Mouse (Mus musculus) embryo, embryonic 10.5 days (tissue): Measurements from ENCODE around the gene Cd3e.
"Not testable (repeated sequence)": the region's sequence is repeated elsewhere in the genome, so short reads cannot be mapped to it uniquely, and the experiment has no call there.

Source experiments
- DNase-seq: peaks from one replicate; pipeline ENCODE4 v3.0.0-alpha.2; 2015; ENCODE audit warnings: low spot score

The Cd3e gene

DNA sequence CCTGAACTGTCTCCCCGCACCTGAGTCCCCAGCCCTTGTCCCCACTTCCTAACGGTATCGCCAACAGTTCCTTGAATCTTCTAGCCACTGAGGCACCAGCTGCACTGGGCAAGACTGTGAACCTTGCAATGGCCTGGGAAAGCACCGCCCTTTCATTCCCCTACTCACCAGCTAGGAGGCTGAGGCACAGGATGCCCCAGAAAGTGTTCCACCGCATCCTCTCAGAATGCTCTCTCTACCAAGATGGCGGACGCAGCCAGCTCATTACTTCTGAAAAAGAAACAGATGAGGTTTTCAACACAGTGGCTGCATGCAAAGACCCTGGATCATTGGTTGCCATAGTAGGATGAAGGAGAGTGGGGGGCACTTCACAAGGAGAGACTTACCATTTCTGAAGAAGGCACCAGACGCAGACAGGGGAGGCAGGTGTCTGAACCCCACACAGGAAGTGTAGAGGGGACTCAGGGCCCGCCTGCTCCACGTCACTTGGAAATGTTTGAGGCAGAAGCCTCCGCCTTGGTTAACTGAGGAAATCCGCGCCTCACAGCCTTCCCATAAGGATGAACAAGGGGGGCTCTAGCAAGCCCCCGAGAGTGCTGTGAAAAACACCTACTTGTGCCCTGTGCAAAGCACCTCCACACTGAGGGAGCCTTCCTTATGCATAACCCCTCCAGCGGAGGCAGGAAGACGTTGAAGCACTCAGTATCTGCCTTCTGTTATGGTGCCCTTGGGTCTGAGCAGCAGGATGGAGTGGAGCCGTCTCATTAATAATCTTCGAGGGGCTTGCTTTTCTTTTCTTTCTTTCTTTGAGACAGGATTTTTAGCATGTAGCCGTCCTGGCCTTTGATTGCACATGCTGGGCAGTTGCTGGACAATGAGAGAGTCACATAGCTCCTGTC lies at the start of gene Cd3e:
Cd3e (minus strand) TSS at position 448 of the 899 bp plus-strand sequence.
- DNase-seq: no peak

DNA sequence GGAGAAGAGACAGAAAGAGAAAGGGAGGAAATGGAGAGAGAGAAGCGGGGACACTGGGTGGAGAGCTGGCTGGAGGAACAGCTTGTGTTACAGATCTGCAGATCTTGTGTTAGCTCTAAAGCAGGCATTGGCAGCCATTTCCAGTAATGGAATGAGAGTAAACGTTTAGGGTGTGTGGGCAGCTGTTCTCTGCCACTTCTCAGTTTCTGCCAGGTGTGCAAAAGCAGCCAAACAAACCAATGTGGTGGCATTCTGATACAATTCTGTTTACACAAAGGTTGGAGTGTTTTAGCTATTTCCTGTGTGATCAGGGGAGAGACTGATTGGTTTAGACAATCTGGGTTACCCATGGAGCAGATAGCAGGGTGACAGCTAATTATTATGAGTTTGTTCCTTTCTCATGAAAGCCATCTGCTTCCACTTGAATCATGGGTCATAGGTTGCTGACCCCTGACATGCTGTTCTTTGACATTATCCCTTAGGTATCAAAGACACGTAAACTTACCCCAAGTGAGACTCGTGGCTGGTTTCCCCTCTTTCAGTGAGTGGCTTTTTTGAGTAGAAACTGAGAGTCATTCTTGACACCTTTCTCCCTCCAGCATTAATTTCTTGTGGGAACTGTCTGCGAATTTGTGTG lies 49.0 kb upstream of the Cd3e start:
- DNase-seq: peak; percentile 63

DNA sequence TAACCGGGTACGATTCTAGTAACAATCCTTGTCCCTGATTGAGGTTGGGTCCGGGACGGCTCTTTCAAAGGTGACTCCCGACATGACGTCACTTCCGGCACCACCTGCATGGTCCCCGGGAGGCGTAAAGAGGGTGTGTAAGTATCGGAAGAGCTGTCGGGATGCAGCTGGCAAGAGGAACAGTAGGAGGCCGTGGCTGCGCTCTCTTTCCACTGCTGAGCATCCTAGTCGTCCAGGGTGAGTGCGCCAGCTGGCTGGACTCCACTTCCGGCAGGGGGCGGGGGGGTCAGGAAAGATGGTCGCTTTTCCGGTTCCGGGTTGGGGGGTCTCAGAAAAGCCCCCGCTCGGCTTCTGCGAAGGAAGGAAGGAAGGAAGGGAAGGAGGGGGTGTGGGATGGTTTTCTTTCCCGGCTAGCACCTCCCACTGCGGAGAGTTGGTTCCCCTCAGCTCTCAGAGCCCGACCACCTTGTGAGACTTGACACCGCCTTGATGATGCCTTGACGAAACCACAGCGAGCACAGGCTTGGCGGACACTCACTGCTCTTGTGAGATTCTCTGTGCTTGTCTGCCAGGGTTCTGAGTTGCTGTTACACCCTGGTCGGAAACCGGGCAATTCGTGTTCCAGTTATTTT lies 45.8 kb upstream of the Cd3e start, which contains the start of gene Mpzl3:
Mpzl3 (plus strand) TSS at position 105 of the 632 bp plus-strand sequence.
- DNase-seq: peak; percentile 96

DNA sequence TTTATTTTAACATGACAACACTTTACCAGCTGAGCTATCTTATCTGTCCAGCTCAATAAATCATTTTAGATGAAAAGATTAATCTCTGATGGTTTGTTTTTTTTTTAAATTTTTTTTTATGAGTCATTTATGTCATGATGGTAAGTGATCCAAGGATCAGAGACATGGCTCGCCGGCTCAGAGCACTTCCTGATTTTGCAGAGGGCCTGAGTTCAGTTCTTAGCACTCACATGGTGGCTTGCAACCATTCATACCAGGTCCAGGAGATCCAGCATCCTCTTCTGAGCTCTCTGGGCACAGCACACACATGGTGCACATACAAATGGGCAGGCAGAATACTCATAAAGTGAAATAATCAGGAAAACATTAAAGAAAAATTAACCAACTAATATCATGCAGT lies 40.9 kb upstream of the Cd3e start:
- DNase-seq: no peak

DNA sequence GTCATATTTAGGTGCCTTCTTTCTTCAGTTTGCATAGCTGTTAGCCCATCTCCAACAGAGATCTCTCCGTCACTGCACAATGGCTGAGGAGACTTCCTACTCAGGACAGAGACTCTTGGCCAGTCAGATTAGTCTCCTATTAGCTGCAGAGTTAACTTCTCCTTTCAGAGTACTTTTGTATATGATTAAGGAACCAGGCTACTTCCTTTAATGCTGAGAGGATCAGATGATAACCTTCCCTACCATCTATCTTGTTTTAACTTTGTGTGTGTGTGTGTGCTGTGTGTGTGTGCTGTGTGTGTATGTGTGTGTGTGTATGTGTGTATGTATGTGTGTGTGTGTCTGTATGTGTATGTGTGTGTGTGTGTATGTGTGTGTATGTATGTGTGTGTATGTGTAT lies 40.3 kb upstream of the Cd3e start:
- DNase-seq: no peak

DNA sequence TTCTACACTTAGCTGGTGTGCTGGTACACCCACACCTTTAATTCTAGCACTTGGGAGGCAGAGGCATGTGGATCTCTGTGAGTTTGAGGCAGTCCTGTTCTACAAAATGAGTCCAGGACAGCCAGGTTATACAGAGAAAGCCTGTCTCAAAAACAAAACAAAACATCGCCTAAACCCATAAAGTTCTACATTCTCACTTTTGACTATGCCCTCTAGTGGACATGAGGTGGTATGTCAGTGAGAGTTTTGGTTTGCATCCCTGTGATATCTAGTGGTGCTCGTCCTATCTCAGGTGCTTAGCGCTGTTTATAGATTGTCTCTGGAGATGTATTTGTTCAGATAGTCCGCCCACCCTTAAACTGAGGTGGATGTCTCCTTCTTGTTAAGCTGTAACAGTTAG lies 39.1 kb upstream of the Cd3e start:
- peak; percentile 77 for DNase-seq

DNA sequence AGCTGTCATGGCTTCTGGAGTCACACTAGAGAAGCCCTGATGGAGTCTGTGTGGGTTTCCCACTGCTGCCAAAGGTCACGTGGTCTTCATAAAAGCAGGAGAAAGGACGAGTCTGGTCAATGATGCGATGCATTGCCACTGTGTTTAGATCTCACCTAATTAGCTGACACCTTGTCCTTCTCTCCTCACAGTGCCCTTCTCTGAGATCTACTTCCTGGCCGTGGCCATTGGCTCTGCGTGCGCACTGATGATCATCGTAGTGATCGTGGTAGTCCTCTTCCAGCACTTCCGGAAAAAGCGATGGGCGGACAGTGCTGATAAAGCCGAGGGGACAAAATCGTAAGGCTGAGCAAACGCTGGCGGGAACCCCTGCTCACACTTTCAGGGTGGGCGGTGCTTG lies 37.5 kb upstream of the Cd3e start:
- no peak for DNase-seq

DNA sequence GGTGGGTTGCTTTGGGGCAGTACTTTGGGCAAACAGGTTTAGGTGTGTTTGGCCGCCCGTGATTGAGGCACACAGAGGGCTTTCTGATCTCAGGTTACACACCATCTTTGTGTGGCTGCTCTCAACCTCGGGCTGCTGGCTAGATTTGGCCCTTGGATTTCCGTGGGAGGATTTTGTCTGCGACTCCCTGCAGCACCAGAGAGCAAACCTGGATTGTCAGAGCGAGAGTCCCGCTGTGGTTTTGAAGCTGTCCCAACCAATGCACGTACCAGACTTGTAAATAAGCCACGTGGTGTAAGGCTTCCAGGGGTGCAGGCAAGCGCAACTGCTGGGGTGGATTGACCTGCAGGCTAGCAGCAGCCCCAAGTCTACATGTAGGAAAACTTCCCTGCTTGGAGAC lies 33.5 kb upstream of the Cd3e start:
- peak; percentile 35 for DNase-seq

DNA sequence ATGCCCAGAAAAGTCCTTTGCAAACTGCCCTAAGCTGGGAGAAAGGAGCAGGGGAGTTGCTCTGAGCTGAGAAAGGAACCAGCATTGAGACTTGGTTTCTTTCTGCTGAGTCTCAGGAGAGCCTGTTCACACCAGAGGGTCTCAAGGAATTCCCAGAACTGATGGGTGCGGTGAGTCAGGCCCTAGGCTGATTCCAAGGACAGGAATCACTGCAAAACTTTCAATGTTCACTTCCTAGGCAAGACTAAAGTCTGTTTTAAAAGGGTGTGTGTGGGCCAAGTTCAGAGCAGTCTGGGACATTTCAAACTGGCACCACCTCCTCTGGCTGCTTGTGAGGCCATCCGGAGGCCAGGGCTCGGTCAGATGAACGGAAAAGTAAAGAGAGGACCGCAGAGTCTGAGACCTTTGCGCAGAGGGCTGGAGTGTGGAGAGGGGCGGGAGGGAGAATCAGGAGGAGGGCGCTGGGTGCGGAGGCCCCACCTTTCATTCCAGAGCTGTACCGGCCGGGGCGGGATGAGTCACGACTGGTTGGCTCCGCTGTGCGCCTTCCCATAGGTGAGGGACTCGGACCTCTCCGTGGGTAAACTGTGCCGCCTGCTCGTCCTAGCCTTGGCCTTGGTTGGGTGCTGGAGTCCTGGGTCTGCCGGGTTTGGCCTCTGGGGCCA lies 32.8 kb upstream of the Cd3e start:
- DNase-seq: peak; percentile 38

DNA sequence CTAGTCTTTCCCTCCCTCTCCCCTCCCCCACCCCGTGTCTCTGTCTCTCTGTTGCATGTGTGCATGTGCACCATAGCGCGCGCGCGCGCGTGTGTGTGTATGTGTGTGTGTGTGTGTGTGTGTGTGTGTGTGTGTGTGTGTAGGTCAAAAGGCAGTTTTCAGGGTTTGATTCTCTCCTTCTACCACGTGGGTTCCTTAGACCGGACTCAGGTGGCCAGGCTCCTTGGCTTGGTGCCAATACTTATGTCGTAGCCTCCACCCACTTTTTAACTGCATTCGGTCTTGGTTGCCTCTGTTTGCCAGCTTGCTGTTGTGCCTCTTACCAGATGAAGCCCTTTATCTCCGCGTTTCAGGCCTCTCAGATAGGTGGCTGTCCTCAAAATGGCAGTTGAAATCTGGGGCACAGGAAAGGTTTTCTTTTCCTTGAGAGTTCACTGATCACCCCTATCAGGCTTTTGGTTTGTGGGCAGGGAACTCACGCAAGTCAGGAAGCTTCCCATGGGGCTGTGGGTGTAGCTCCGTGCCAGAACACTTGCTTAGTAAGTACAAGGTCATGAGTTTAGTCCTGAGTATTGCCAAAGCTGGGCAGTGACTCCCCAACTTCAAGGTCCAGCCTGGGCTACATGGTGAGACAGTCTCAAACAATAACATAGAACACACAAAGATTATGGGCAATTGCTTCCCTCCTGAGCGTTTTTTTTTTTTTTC lies 31.9 kb upstream of the Cd3e start:
- DNase-seq: peak; percentile 19

DNA sequence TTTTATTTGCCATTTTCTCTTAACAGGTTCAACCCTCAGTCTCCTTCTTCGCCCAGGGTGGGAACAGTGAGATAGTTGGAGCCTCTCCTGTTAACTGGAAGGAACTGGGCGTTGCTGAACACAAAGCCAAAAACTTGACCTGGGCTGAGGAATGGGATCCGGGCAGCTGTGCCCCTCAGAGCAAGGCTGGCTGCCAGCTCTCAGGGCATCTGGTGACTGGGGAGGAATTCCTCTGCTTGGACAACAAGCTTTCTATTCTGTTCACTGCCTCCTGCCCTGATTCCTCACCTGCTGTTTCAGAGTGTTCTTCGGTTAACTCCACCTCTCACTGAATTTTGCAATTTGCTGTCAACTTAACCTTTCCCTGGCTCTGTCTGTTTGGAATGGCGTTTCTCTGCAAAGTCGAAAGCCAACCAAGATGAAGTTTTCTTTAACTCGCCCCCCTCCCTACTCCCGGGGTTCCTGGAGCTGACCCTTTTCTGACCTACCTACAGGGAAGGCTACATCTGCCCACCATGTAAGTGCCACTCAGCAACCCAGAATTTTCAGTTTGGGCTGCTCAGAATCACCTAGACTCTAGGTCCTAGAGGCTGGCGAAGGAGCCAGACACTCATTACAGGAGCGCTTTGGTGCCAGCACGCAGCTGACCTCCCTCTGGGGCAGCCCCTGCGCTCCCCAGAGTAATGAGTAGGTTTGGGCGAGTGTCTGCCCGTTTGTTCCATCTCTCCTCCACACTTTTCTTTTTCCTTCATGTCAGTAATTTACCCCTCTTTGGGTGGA lies 30.8 kb upstream of the Cd3e start:
- no peak for DNase-seq

DNA sequence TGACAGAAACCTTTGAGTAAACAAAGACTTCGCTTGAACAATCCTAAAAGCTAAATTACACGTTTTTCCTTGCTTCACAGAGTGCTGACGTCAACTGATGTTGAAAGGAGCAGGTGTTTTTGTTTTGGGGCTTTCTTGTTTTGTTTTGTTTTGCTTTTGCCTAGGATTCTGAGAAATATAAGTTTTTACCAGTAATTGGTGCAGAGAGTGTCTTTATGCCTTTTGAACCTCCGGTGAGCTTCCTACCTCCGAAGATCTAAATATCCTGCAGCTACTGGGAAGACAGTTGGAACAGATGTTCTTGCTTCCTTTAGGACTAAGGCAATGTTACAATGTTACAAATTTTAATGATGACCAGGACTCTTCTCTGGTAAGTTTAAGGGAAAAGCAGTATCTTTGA lies 30.1 kb upstream of the Cd3e start, which contains the start of gene Mpzl2:
Mpzl2 (plus strand) TSS at position 301 of the 400 bp plus-strand sequence.
- DNase-seq: no peak

DNA sequence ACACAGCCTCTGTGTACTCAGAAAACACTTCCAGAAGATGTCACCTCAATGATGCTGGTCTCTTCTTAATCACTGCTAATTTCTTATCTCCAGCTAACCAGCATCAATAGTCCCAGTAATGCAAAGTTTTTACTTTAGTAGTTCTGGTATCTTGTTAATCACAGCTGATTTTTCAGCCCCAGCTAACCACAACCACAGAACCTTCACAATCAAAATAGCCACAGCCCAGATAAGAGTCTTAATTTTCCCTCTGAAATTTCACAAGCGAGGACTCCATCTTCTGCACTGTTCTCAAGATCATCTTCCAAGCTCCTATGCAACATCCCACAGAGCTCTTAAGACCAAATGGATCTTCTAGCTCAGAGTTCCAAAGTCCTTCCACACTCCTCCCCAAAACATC lies 28.4 kb upstream of the Cd3e start:
- DNase-seq: not testable (repeated sequence)

DNA sequence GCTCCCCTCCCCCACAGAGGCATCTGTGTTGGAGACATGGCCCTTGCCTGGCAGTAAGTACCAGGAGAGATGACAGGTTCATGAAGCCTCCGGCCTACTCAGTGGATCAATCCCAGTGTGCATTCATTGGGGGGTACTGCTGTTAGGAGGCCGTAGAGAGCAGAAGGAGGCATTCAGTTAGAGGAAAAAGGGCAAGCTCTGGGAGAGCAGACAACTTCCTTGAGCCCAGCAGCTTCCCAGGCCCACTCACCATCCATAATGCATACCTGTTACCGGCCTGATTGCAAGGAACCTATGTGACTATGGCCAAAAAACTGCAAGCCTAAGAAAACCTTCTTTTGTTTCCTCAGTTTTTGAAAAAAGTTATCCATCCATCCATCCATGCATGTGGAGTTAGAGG lies 25.1 kb upstream of the Cd3e start:
- no peak for DNase-seq

DNA sequence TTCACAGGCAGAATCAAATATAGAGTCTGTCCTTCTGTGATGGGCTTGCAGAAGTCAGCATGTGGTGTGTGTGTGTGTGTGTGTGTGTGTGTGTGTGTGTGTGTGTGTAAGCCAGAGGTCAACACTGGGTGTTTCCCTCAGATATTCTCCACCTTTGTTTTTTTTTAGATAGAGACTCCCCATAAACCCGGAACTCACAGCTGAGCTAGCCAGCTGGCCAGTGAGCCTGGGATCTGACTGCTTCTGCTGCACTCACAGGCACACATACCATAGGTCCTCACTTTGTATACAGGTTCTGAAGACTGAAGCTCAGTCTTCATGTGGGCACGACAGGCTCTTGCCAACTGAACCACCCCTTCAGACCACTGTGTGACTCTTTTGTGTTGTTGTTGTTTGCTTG lies 22.8 kb upstream of the Cd3e start:
- DNase-seq: no peak

DNA sequence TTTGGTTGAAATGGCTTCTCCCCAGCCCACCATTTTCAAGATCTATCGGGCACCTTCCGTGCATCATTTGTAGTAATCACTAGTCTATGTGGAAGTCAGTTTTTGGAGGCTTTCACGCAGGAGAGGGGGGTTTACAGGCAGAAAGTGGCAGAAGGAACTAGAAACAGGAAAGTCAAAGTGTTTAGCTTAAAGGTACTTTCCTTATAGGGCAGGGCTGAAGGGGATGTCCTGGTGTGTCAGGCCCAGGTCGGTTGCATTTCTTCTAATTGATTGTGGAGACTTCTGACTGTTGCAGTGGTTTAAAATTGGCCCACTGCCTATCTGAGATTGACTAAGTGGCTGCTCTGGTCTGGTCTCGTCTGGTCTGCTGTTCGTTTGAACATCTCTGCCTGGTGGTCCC lies 20.9 kb upstream of the Cd3e start:
- DNase-seq: no peak

DNA sequence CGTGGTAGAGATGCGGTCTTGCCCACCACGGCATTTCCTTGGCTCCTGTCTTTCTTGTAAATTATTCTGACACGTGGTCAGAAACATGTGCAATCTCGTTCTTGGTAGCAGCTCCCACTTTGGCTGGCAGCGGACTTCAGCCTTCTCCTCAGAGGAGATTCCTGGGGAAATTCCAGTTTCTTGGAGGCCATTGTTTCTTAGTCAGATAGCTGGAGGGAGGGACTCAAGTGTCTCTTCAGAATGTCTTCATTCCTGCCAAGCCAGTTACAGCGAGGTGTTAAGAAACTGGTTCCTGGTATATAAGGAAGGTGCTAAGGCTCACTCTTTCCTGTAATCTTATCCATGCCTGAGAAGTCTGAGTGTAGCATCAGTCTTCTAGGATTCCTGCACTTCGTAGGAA lies 17.9 kb upstream of the Cd3e start:
- no peak for DNase-seq

DNA sequence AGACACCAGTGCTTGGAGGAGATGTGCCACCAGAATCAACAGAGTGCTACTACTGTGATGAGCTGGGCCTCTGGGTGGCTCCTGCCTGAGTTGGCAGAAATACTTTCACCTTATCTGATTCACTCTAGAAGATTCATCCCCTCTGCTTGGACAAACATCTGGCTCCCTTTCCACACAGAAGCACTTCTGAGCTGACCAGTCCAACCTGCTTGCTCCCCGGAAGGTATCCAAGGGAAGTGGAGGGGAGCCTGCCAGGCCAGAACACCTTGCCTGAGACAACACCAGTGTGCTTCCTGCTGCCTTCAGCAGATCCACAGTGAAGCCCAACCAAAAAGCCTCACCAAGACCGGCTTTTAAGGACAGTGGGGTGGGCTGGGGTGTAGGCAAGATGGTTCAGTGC lies 14.8 kb upstream of the Cd3e start:
- DNase-seq: no peak

DNA sequence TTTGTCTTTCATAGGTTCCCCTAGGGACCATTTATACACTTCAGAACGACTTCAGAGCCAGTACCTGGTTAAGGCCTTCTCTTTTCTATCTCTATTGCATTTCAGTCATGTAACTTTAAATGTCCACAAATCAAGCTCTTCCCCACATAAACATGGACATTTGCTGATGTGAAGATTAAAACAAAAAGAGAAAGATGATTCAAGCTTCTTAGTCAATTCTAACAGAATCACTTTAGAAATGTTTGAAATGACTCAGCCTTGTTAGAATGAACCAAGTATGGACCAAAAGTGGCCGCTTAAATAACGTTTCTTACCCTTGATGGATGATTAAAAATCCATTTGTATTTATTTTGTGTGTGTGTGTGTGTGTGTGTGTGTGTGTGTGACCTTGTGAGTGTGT lies 14.2 kb upstream of the Cd3e start:
- no peak for DNase-seq

DNA sequence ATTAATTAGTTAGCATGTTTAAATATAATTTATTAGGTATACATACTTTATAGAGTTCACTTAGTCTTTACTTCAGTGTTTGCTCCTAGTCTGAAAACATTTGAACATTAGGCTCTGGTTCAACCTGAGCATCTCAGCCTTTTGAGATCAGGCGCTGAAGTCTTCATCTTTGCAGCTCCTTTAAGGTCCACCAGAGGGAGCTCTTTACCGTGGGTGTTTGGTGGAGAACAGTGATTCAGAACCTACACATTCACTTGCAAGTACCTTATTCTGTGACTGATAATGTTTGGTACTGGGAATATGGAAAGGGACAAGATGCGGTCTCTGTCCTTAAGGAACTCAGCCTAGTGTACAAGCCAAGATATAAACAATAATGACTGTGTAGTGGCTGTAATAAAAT lies 13.4 kb upstream of the Cd3e start:
- DNase-seq: peak; percentile 87

DNA sequence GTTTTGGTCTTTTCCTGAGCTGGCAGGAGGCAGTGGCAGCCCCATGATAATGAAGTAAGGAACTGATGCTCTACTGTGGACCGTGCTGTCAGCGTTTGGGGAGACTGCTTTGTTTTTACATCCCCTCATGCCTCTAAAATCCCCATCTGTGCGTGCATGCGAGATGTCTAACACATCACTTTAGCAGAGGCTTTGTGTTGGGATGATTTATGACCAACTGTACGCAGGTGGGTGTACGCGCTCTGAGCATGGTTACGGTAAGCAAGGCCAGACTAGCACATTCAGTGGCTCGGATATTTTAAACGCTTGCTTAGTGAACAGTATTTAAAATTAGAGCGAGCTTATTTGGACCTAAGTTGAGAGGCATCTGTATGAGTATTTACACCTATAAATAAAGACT lies 8.6 kb upstream of the Cd3e start:
- no peak for DNase-seq
